Mouse (Mus musculus): ENCODE data around the gene Naa16.
A peak's percentile ranks its signal among the peaks of the same experiment; 100 is the strongest.

Naa16 gene

GRCm38 (mm10) chr14:79296201-79296600 is 94.4 kb downstream of the Naa16 start:
- DNase-seq, result no peak

GRCm38 (mm10) chr14:79295579-79295978 is 95.0 kb downstream of the Naa16 start:
- DNase-seq, result peak; percentile 27

- DNase-seq, result no peak
Measured at GRCm38 (mm10) chr14:79294950-79295349, 95.6 kb downstream of the Naa16 start.

- no peak for DNase-seq
Measured at GRCm38 (mm10) chr14:79294051-79294814, 96.3 kb downstream of the Naa16 start.

GRCm38 (mm10) chr14:79293119-79293780 is 97.3 kb downstream of the Naa16 start:
- peak; percentile 73 for DNase-seq

- peak; percentile 22 for DNase-seq
Measured at GRCm38 (mm10) chr14:79291629-79292028, 98.9 kb downstream of the Naa16 start.

- peak; percentile 36 for DNase-seq
Measured at GRCm38 (mm10) chr14:79290683-79291425, 99.7 kb downstream of the Naa16 start.

GRCm38 (mm10) chr14:79289909-79290308 is 100.7 kb downstream of the Naa16 start:
- peak; percentile 59 for DNase-seq

GRCm38 (mm10) chr14:79288280-79288679 is 102.3 kb downstream of the Naa16 start:
- DNase-seq, result peak; percentile 86

- DNase-seq, result peak; percentile 29
Measured at GRCm38 (mm10) chr14:79287251-79287863, 103.2 kb downstream of the Naa16 start.

GRCm38 (mm10) chr14:79285549-79285948 is 105.0 kb downstream of the Naa16 start:
- no peak for DNase-seq

GRCm38 (mm10) chr14:79284616-79285015 is 106.0 kb downstream of the Naa16 start:
- DNase-seq, result peak; percentile 20

GRCm38 (mm10) chr14:79283952-79284351 is 106.6 kb downstream of the Naa16 start:
- no peak for DNase-seq

- peak; percentile 21 for DNase-seq
Measured at GRCm38 (mm10) chr14:79281894-79282553, 108.6 kb downstream of the Naa16 start.

GRCm38 (mm10) chr14:79280456-79280855 is 110.1 kb downstream of the Naa16 start:
- peak; percentile 75 for DNase-seq

- no peak for DNase-seq
Measured at GRCm38 (mm10) chr14:79279494-79279893, 111.1 kb downstream of the Naa16 start.

- no peak for DNase-seq
Measured at GRCm38 (mm10) chr14:79278927-79279326, 111.7 kb downstream of the Naa16 start.

GRCm38 (mm10) chr14:79277922-79278321 is 112.7 kb downstream of the Naa16 start:
- DNase-seq, result no peak

- no peak for DNase-seq
Measured at GRCm38 (mm10) chr14:79275870-79276395, 114.6 kb downstream of the Naa16 start.

GRCm38 (mm10) chr14:79275441-79275840 is 115.1 kb downstream of the Naa16 start:
- no peak for DNase-seq

Data from thymus, postnatal 4 days (tissue).